Mouse (Mus musculus) liver, adult 2 months (tissue): ENCODE results near the gene Xylt1. TPM values are rescaled to one million over a fixed set of nuclear protein-coding genes. Genes with fewer than 3 reads are reported as not detected.

Experiments
- DNase-seq: peaks from one replicate; pipeline ENCODE4 v3.0.0-alpha.2; 2011; ENCODE audit warnings: low read depth, low spot score; ENCODE audit errors: extremely low read depth
- H3K27ac ChIP-seq: fragments of 200-500 bp; replicated peaks from 2 replicates; pipeline ENCODE4 v1.5.1; 2012; ENCODE audit warnings: low read depth, mild to moderate bottlenecking, control low read depth, inconsistent platforms, low read length; ENCODE audit not compliant: insufficient read depth
- H3K27me3 ChIP-seq: fragments of 200-500 bp; 2 replicates; pipeline ENCODE4 v1.6.1; 2012; ENCODE audit warnings: mild to moderate bottlenecking, moderate library complexity, low read length, inconsistent platforms; ENCODE audit not compliant: control insufficient read depth, insufficient read depth
- H3K36me3 ChIP-seq: fragments of 200-500 bp; 2 replicates; pipeline ENCODE4 v1.6.1; 2012; ENCODE audit warnings: low read length, inconsistent platforms; ENCODE audit not compliant: control insufficient read depth, insufficient read depth
- H3K4me1 ChIP-seq: fragments of 200-500 bp; 2 replicates; pipeline ENCODE4 v1.6.1; 2011; ENCODE audit warnings: low read length; ENCODE audit not compliant: control insufficient read depth, insufficient read depth
- H3K4me3 ChIP-seq: fragments of 200-500 bp; 2 replicates; pipeline ENCODE4 v1.5.1; 2011; ENCODE audit warnings: low read depth, mild to moderate bottlenecking, control low read depth, low read length, moderate library complexity; ENCODE audit not compliant: insufficient read depth
- H3K79me2 ChIP-seq: fragments of 200-500 bp; 2 replicates; pipeline ENCODE4 v1.6.1; 2012; ENCODE audit warnings: inconsistent platforms, mild to moderate bottlenecking, low read length, moderate library complexity; ENCODE audit not compliant: control insufficient read depth, insufficient read depth
- H3K9ac ChIP-seq: fragments of 200-500 bp; 2 replicates; pipeline ENCODE4 v1.6.1; 2012; ENCODE audit warnings: low read depth, mild to moderate bottlenecking, control low read depth, inconsistent platforms, low read length
- CTCF ChIP-seq: fragments of 200-500 bp; IDR thresholded peaks from 2 replicates; pipeline ENCODE4 v1.5.1; 2011; ENCODE audit warnings: low read depth, low read length, control low read depth
- POLR2A ChIP-seq: fragments of 200-500 bp; IDR thresholded peaks from 2 replicates; pipeline ENCODE4 v1.6.1; 2011; ENCODE audit warnings: low read length, control low read depth; ENCODE audit not compliant: insufficient read depth; ENCODE audit errors: extremely low read depth
- WGBS: fragments of 180-500 bp; shearing (Covaris S2); methylation state at CpG from one replicate; pipeline ENCODE4 v1.1.7; 2018; 5-methylcytosine and 5-hydroxymethylcytosine counted together
- polyA plus RNA-seq: library from polyadenylated mRNA; depleted of rRNA; stranded (reverse); fragments of >200 nt; gene quantifications from 2 replicates; pipeline ENCODE4 v1.2.3, GENCODE M21; 2012
- total RNA-seq: library from RNA; depleted of rRNA; stranded (reverse); fragments of >200 nt; gene quantifications from 2 replicates; pipeline ENCODE4 v1.2.3, GENCODE M21; 2014

Gene Xylt1
- total and polyA plus RNA-seq, 2 experiments = 0.09 to 0.18 TPM

DNA sequence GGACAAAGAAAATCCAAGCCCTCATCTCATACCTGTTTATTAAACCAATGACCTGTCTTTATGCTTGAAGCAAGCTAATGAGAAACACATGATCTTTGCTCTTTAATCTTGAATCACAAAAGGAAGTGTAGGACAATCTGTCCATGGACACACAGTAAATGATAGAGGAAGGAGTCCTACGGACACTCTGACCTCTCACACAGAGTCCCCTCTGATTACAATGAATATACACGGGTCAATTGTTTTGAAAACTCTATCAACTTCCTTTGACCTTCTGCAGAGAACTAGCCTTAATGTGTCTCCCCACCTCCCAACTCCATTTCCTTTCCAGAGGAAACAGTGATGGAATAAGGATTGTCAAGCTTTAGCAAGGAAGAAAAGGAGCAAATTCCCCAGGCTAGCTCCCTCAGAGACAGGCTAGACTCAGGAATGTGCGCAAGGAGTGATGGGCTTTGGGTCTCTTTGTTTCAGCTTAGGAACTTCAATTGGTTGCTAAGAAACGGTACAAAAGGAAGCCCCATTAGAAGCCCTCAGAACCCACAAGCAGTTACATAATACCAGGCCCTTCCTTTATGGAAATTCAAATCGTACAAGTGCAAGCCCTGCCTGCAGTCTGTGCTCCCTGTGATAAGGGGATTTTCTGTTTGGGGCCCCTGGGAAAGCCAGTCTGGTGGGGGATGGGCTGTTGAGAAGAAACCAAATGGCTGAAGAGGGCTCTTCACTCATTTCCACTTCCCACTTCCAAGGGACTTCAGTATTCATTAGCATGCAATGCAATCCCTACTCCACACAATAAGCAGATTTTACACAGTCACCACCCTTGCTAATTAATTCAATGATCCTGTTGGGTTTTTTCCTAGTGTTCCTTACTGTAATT, 305.6 kb downstream of the Xylt1 start:
- peaks cover 2% of the 10 kb centered on the region; the same call in 1 of the 2 replicates for H3K27me3 ChIP-seq
- no peak overlapping the region for H3K27ac ChIP-seq
- H3K4me3 ChIP-seq = no peak overlapping the region
- TF ChIP-seq POLR2A (no peak), CTCF (no peak)
- H3K79me2 ChIP-seq = no peaks in the 10 kb centered on the region
- no peaks in the 10 kb centered on the region for H3K4me1 ChIP-seq
- DNase-seq = no peak
- 39% methylated on average over 5 of the region's 5 CpGs for WGBS
- no peaks in the 10 kb centered on the region for H3K36me3 ChIP-seq
- no peak overlapping the region for H3K9ac ChIP-seq

DNA sequence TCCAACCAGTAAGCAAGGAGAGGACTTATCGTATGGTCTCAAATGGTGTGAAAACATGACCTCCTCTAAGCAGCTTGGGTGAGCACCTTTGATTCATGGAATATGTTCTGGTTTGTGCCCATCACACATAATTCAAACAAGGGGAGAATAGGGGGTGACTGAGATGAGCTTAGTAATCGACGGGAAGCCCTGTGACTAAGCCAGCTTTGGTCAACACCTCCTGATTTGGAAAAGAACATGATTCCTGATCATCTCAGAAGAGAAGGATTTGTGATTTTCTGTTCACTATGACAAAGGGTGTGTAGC, 306.2 kb downstream of the Xylt1 start:
- Histone ChIP-seq H3K27ac (no peak overlapping the region), H3K4me1 (no peaks in the 10 kb centered on the region), H3K36me3 (no peaks in the 10 kb centered on the region), H3K9ac (no peak overlapping the region), H3K79me2 (no peaks in the 10 kb centered on the region), H3K27me3 (peaks cover 2% of the 10 kb centered on the region; the same call in 1 of the 2 replicates), H3K4me3 (no peak overlapping the region)
- no peak for DNase-seq
- 92% methylated on average over 3 of the region's 3 CpGs for WGBS
- no peak for TF ChIP-seq CTCF
- no peak for TF ChIP-seq POLR2A

DNA sequence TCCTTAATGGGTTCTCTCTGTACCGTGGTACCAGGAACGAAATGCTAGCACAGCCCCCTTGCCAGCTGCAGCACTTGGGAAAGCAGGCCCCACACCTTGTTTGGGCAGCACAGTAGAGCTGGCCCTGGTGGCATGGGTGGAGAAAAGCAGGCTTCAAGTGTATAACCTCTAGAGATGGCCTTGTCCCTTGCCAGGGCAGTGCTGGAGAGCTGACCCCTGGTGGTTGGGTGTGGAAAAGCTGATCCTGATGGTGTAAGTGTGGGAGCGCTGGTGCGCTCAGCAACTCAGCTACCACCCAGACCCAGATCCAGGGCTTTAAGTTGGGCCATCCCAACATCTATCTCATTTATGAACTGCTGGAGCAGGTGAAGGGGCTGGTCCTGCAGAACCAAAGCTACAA, 314.8 kb downstream of the Xylt1 start:
- H3K27me3 ChIP-seq = peaks cover 2% of the 10 kb centered on the region; the same call in 1 of the 2 replicates
- WGBS = 83% methylated on average over 4 of the region's 4 CpGs
- H3K36me3 ChIP-seq = no peaks in the 10 kb centered on the region
- H3K9ac ChIP-seq = no peak overlapping the region
- no peak overlapping the region for H3K4me3 ChIP-seq
- no peaks in the 10 kb centered on the region for H3K4me1 ChIP-seq
- TF ChIP-seq CTCF (peak; percentile 56), POLR2A (no peak)
- no peaks in the 10 kb centered on the region for H3K79me2 ChIP-seq
- H3K27ac ChIP-seq = no peak overlapping the region
- DNase-seq = peak; percentile 3

DNA sequence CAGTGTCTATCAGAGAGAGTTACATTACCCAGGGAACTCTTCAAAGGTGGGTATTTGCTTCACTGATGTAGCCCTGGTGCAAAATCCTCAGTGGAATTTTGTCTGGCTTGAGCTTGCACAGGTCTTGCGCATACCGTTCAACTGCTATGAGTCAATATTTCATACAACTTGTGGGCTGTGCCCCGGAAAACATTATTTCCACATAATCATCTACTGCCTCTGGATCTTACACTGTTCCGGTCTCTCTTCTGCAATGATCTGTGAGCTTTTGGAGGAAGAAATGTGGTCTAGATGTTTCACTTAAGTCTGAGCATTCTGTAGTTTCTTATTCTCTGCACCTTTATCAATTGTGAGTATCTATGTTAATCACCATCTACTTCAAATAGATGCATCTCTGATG, 316.9 kb downstream of the Xylt1 start:
- no peaks in the 10 kb centered on the region for H3K27me3 ChIP-seq
- no peak overlapping the region for H3K27ac ChIP-seq
- WGBS = 96% methylated on average over 4 of the region's 4 CpGs
- no peak overlapping the region for H3K4me3 ChIP-seq
- DNase-seq = no peak
- no peaks in the 10 kb centered on the region for H3K4me1 ChIP-seq
- H3K9ac ChIP-seq = no peak overlapping the region
- TF ChIP-seq POLR2A (no peak), CTCF (no peak)
- H3K36me3 ChIP-seq = no peaks in the 10 kb centered on the region
- H3K79me2 ChIP-seq = no peaks in the 10 kb centered on the region

DNA sequence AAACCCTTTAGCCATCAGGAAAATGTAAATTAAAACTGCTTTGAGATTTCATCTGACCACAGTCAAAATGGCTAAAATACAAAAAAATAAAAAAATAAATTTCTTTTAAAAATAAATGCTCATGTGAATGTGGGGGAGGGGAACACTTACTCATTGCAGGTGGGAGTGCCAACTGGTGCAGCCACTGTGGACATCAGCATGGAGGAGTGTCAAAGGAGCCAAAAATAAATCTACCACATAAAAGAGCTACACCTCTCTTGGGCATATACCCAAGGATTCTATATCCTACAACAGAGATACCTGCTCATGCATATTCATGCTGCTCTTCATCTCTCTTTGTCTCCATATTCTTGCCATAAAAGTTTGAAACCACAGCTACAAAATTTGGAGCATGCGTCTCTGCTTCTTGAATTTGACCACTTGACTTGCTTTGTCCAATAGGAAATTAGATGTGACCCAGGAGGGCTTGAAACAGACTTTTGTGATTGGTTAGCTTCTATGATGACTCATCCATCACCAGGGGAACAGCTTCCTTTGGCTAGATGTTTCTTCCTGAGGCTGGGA, 317.9 kb downstream of the Xylt1 start:
- Histone ChIP-seq H3K27ac (no peak overlapping the region), H3K4me1 (no peaks in the 10 kb centered on the region), H3K4me3 (no peak overlapping the region), H3K36me3 (no peaks in the 10 kb centered on the region), H3K79me2 (no peaks in the 10 kb centered on the region), H3K9ac (no peak overlapping the region), H3K27me3 (no peaks in the 10 kb centered on the region)
- 93% methylated on average over 1 of the region's 1 CpGs for WGBS
- DNase-seq = no peak
- TF ChIP-seq POLR2A = no peak
- no peak for TF ChIP-seq CTCF

DNA sequence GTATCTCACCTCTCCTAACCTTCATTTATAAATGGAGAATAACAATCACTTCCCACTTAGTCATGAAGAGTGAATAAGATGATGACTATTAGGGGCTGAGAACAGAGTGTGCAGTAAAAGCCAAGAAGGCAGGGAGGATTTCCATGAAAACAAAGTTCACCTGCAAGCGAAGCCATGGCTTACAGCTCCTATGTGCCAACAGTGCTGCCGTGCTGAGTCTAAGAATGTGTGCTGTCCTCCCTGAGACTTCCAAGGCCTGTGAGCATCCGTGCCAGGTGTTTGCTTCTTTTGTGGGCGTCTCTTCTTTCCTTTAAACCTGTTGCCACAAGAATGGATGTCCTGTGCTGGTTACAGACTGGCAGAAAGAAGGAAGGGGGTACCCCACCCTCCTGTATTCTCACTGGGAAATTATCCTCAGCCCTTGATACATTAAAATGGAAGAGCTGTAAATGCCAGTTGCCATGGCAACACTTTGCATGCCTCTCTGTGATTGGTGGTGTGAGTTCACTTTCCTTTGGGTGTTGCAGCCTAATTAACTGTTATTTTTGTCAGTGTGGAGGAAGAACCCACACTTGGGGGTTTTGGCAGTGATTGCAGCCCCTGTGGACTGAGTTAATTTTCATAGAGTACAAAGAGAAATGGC, 318.7 kb downstream of the Xylt1 start:
- Histone ChIP-seq H3K79me2 (no peaks in the 10 kb centered on the region), H3K4me1 (no peaks in the 10 kb centered on the region), H3K27ac (no peak overlapping the region), H3K36me3 (no peaks in the 10 kb centered on the region), H3K4me3 (no peak overlapping the region), H3K27me3 (no peaks in the 10 kb centered on the region), H3K9ac (no peak overlapping the region)
- no peak for TF ChIP-seq POLR2A
- TF ChIP-seq CTCF = no peak
- DNase-seq = no peak
- 81% methylated on average over 4 of the region's 4 CpGs for WGBS
